Mouse (Mus musculus): ENCODE data around the gene Cdca7. TPM values are rescaled to one million over a fixed set of nuclear protein-coding genes. Genes with fewer than 3 reads are reported as not detected.

Gene Cdca7
- polyA plus RNA-seq (2012; rRNA removed; ENCODE audit: low replicate concordance) = 8.6 and 15.0 TPM in 2 replicates

GRCm38 (mm10) chr2:72475797-72476485, at the start of gene Cdca7:
Gene Cdca7 (plus strand): TSS chr2:72476159.

Other genes with a start within 250 kb of the Cdca7 start
- 3.3 and 6.6 TPM in 2 replicates for gene Map3k20, start 190.5 kb upstream of the Cdca7 start, polyA plus RNA-seq (2012; rRNA removed; ENCODE audit: low replicate concordance)

Measured in duodenum, adult 2 months (tissue).